Mouse (Mus musculus): ENCODE data around the gene Gm36028.

The Gm36028 gene

DNA sequence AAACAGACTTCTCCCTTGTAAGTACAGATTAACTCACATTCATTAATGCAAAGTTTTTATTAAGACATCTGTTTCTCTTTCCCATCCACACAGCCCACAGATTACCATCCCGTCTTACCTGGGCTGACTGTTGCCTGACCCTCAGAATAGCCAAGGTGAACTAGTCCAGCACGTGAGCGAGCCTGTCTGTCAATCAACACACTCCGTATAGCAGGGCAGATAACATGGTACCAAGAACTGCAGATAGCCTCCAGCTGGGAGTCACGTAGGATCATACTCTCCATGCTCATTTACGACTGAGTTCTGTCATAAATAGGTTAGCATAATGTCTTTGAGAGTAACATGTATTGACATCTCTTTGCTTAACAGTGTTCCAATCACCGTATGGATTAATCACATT, at the start of gene Gm36028:
Gene Gm36028, minus strand, starts transcription at position 118 of the 400 bp plus-strand sequence.
- in situ Hi-C loops (cut with MboI; ENCODE audit: unreplicated experiment in 2 of 2) = loop anchor here in 1 of 2 experiments (25.0 kb wide), 1 partner anchor 651 kb away; the partner anchor contains the start of gene Timmdc1

- in situ Hi-C loops (cut with MboI; ENCODE audit: unreplicated experiment in 2 of 2) = no loop called here
These were observed 45.5 kb upstream of the Gm36028 start for GRCm38 (mm10) chr16:37906456-37906855.

GRCm38 (mm10) chr16:37901318-37901717, 40.4 kb upstream of the Gm36028 start:
- in situ Hi-C loops (cut with MboI; ENCODE audit: unreplicated experiment in 2 of 2) = no loop called here

- in situ Hi-C loops (cut with MboI; ENCODE audit: unreplicated experiment in 2 of 2) = no loop called here
These were observed 38.4 kb upstream of the Gm36028 start for GRCm38 (mm10) chr16:37899357-37899756.

- in situ Hi-C loops (cut with MboI; ENCODE audit: unreplicated experiment in 2 of 2) = no loop called here
These were observed 37.8 kb upstream of the Gm36028 start for GRCm38 (mm10) chr16:37898790-37899189.

GRCm38 (mm10) chr16:37893942-37894341, 33.0 kb upstream of the Gm36028 start:
- in situ Hi-C loops (cut with MboI; ENCODE audit: unreplicated experiment in 2 of 2) = no loop called here

- in situ Hi-C loops (cut with MboI; ENCODE audit: unreplicated experiment in 2 of 2) = no loop called here
These were observed 32.4 kb upstream of the Gm36028 start for GRCm38 (mm10) chr16:37893381-37893780.

DNA sequence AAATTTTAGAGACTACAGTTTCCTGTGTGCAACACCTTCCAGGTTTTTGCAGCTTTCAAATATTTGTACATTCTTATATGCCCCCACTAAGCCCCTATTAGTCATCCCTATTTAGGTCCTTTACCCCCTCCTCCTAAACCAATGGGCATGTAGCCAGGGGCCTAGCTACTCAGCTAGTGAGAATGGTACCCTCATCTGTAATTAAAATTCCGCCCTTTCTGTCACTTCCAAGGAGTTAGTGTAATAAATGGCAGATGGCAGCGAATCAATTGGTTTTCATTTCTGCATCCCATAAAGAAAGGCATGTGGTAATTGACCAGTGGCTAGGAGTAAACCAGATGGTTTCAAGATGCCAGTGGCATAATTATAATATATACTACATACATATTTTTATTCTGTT, 31.7 kb upstream of the Gm36028 start:
- in situ Hi-C loops (cut with MboI; ENCODE audit: unreplicated experiment in 2 of 2) = no loop called here

- in situ Hi-C loops (cut with MboI; ENCODE audit: unreplicated experiment in 2 of 2) = no loop called here
These were observed 28.0 kb upstream of the Gm36028 start for GRCm38 (mm10) chr16:37888986-37889385.

GRCm38 (mm10) chr16:37881168-37881567, 20.2 kb upstream of the Gm36028 start:
- in situ Hi-C loops (cut with MboI; ENCODE audit: unreplicated experiment in 2 of 2) = no loop called here

- in situ Hi-C loops (cut with MboI; ENCODE audit: unreplicated experiment in 2 of 2) = no loop called here
These were observed 18.9 kb upstream of the Gm36028 start for GRCm38 (mm10) chr16:37879750-37880419.

DNA sequence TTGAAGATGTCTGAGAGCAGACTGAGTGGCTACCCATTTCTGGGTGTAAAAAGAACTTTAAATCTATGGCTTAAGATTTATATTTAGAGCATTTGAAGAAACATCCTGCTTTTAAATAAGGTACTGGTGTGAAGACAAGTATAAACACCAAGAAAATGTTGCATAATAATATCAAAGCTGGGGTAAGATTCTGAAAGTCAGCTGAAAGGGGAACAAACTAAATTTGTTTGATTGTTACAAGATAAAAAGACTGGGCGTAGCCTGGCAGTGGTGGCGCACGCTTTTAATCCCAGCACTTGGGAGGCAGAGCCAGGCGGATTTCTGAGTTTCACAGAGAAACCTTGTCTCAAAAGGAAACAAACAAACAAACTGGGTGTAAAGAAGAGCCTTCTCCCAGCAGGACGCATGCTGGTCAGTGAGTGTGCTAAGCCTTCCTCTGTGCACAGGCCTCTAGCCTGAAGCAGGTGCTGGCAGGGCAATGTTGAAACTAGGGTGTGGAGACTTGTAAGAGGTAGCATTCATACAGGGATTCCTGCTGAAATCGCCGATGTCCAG, 18.1 kb upstream of the Gm36028 start:
- in situ Hi-C loops (cut with MboI; ENCODE audit: unreplicated experiment in 2 of 2) = no loop called here

DNA sequence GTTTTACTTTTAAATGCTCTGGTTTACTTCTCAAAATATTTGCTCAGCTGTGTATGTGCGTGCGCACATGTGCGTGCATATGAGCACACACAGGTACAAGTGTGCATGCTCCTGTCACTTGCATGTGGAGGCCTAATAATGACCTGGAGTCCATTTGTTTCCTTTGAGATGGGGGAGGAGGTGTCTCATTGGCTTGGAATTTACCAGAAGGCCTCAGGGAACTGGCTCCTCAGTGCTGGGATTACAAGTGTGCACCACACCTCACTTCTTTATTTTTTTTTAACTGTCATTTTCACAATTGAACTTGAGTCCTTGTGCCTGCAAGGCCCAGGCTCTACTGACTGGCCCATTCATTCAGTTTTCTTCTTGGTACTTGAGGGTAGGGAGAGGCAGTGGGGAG, 16.5 kb upstream of the Gm36028 start:
- in situ Hi-C loops (cut with MboI; ENCODE audit: unreplicated experiment in 2 of 2) = no loop called here

- in situ Hi-C loops (cut with MboI; ENCODE audit: unreplicated experiment in 2 of 2) = loop anchor here in 1 of 2 experiments (25.0 kb wide), 1 partner anchor 638 kb away; the partner anchor contains the start of gene Timmdc1
These were observed 13.7 kb upstream of the Gm36028 start for GRCm38 (mm10) chr16:37874501-37875235.

DNA sequence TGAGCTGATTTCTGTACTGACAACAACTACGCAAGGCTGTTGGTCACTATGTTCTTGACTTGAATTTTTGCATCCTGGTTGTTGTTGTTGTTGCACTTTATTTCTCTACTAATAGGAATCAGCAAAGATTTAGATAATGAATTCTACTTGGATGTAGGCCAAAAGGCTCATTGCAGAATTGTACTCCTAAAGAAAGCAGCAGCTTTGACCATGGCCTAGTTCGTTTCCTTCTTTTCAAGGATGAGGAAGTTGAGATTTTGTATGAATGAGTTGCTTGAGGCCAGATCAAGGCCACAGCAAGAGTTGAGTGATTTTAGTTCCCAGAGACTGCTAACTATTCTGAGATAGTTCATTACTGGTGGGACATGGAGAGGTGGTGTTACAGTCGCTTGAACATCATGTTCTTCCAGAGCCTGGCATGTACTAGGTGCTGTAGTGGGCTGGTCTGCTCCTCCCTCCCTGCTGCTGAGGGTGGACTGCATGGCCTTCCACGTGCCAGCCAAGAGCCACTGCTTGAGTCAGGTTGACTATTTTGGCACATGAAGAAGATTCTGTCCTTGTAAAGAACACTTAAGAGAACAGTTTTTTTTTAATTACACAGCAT, 10.3 kb upstream of the Gm36028 start:
- in situ Hi-C loops (cut with MboI; ENCODE audit: unreplicated experiment in 2 of 2) = loop anchor here in 1 of 2 experiments (25.0 kb wide), 1 partner anchor 641 kb away; the partner anchor contains the start of gene Timmdc1

GRCm38 (mm10) chr16:37869470-37870231, 8.7 kb upstream of the Gm36028 start:
- in situ Hi-C loops (cut with MboI; ENCODE audit: unreplicated experiment in 2 of 2) = loop anchor here in 1 of 2 experiments (25.0 kb wide), 1 partner anchor 643 kb away; the partner anchor contains the start of gene Timmdc1

DNA sequence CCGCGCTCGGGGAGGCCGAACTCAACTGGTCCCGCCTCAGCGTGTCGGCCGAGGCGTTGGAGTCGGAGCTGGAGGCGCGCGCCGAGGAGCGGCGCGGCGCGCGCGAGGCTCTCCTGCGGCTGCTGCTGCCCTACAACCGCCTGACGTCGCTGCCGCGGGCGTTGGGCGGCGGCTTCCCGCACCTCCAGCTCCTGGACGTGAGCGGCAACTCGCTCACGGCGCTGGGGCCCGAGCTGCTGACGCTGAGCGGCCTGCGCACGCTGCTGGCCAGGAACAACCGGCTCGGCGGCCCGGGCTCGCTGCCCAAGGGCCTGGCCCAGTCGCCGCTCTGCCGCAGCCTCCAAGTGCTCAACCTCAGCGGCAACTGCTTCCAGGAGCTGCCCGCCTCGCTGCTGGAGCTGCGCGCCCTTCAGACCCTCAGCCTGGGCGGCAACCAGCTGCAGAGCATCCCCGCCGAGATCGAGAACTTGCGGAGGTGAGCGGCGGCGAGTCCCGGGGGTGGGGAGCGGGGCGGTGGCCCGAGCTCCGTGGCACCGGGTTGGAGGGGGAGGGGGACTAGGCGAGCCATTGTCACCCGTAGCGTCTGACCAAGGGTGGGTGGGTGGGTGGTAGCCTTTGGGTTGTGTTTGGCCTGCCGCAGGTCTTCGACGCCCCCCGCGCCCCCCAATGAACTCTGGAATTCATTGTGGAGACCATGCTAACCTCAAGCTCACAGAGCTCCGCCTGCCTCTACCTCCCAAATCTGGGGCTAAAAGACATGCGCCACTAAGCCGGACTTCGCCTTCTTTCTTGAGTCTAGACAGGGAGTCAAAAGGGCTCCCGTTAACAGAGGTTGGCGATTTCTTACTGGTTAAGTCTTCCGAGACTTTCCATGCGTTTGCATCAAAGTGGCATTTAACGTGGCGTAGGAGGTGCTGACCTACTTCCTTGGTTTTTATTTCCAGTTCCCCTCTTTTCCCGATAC, 7.8 kb upstream of the Gm36028 start:
- in situ Hi-C loops (cut with MboI; ENCODE audit: unreplicated experiment in 2 of 2) = loop anchor here in 1 of 2 experiments (25.0 kb wide), 1 partner anchor 644 kb away; the partner anchor contains the start of gene Timmdc1

GRCm38 (mm10) chr16:37867791-37868505, 7.0 kb upstream of the Gm36028 start, which contains the start of gene Lrrc58:
TSS of gene Lrrc58 (plus strand) at chr16:37868389.
- in situ Hi-C loops (cut with MboI; ENCODE audit: unreplicated experiment in 2 of 2) = loop anchor here in 1 of 2 experiments (25.0 kb wide), 1 partner anchor 644 kb away; the partner anchor contains the start of gene Timmdc1

Measured in v-Abl transformed pro-B cells (cell line).